Mouse (Mus musculus) midbrain, postnatal 0 days (tissue): ENCODE results near the gene Ap1s1. TPM values are rescaled to one million over a fixed set of nuclear protein-coding genes. Genes with fewer than 3 reads are reported as not detected.

Experiments
- ATAC-seq: fragments of 200-750 bp; cut with Nextera tagmentation; 2 replicates; pipeline ENCODE4 v1.8.0; 2017; ENCODE audit warnings: moderate number of reproducible peaks, mild to moderate bottlenecking, moderate TSS enrichment, moderate library complexity; ENCODE audit not compliant: low FRiP score
- DNase-seq: peaks from one replicate; pipeline ENCODE4 v3.0.0-alpha.2; 2015; ENCODE audit warnings: low spot score
- H3K27ac ChIP-seq: fragments of 300-500 bp; sonication (generic); 2 replicates; pipeline ENCODE4 v1.5.1; 2014; ENCODE audit warnings: low read depth, mild to moderate bottlenecking, low read length, mixed read lengths
- H3K27me3 ChIP-seq: fragments of 300-500 bp; sonication (generic); 2 replicates; pipeline ENCODE4 v1.6.1; 2014; ENCODE audit warnings: low read length, control low read depth, mixed read lengths; ENCODE audit not compliant: insufficient read depth
- H3K36me3 ChIP-seq: fragments of 300-500 bp; sonication (generic); 2 replicates; pipeline ENCODE4 v1.6.1; 2014; ENCODE audit warnings: low read length, control low read depth, mixed read lengths; ENCODE audit not compliant: insufficient read depth
- H3K4me1 ChIP-seq: fragments of 300-500 bp; sonication (generic); 2 replicates; pipeline ENCODE4 v1.6.1; 2014; ENCODE audit warnings: mild to moderate bottlenecking, control low read depth, antibody characterized with exemption, low read length, mixed read lengths; ENCODE audit not compliant: insufficient read depth
- H3K4me2 ChIP-seq: fragments of 300-500 bp; sonication (generic); 2 replicates; pipeline ENCODE4 v1.6.1; 2014; ENCODE audit warnings: low read depth, mild to moderate bottlenecking, low read length, mixed read lengths; ENCODE audit not compliant: poor library complexity, severe bottlenecking
- H3K4me3 ChIP-seq: fragments of 300-500 bp; sonication (generic); 2 replicates; pipeline ENCODE4 v1.5.1; 2014; ENCODE audit warnings: low read depth, mild to moderate bottlenecking, low read length, moderate library complexity
- H3K9ac ChIP-seq: fragments of 300-500 bp; sonication (generic); replicated peaks from 2 replicates; pipeline ENCODE4 v1.6.1; 2014; ENCODE audit warnings: mild to moderate bottlenecking, low read length, moderate library complexity, mixed read lengths; ENCODE audit not compliant: poor library complexity, severe bottlenecking
- H3K9me3 ChIP-seq: fragments of 300-500 bp; sonication (generic); 2 replicates; pipeline ENCODE4 v1.6.1; 2016; ENCODE audit warnings: low read length, control low read depth
- CTCF ChIP-seq: IDR thresholded peaks from 2 replicates; pipeline ENCODE4 v1.5.1; 2016; ENCODE audit warnings: antibody characterized with exemption, mild to moderate bottlenecking
- WGBS: fragments of 180-500 bp; shearing (Covaris S2); extraction: QIAGEN DNeasy Blood & Tissue Kit; methylation state at CpG from one replicate; pipeline ENCODE4 v1.1.7; 2014; 5-methylcytosine and 5-hydroxymethylcytosine counted together
- polyA plus RNA-seq: library from polyadenylated mRNA; unstranded; fragments of >200 nt; fragmentation: Nextera tagmentation; extraction: Ambion mirVana; gene quantifications from 2 replicates; pipeline ENCODE4 v1.2.1, GENCODE M21; 2015
- total RNA-seq: library from RNA; depleted of rRNA; stranded (reverse); fragments of >200 nt; gene quantifications from 2 replicates; pipeline ENCODE4 v1.2.3, GENCODE M21; 2014; rRNA removed

Gene Ap1s1
- total RNA-seq (139 and 144 TPM in 2 replicates), polyA plus RNA-seq (308 and 311 TPM in 2 replicates)

DNA sequence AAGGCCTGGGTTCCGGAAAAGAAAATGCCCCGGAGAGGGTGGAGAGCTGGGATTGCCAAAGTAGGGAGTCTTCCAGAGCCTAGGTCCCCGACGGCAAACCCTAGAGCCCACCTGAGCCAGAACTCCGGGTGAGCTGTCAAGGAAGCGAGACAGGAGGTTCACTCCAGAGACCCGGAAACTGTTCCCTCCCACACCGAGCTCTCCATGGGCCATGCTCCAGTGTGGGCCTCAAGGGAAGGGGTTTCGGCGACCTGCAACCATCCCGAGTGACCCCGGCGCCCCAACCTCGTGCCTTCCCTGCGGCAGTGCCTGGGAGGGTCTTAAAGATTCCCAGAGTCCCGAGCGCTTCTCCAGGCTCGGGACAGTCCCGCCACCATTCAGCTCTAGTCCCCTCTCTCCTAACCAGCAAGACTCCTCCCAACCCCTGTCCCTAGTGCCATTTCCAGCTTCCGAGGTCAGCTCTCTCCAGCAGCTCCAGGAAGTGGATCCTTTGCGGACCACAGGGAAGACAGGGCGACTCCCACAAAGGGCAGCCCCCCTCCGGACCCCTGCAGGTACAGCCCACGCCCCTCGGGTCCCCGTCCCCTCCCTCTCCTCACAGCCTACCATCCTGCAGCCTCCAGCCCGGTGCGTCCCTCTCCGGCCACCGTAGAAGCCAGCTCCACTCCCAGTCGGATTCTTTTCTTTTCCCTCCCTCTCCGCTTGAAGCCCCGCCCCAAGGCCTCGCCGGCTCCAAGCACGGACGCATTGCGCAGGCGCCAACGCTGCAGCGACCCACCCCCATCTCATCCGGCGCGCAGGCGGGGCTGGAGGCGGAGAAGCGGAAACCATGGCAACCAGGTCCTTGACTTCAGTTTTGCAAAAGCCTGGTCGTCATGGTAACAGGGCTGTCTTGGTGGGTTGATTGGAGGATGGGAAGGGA is at the start of gene Ap1s1:
TSS of gene Ap1s1 (minus strand) at position 734 of the 922 bp plus-strand sequence.
- Histone ChIP-seq H3K4me1 (peaks cover 4% of the 10 kb centered on the region; the same call in 1 of the 2 replicates), H3K9ac (peak within 1 kb of the TSS; percentile 71), H3K27ac (peak within 1 kb of the TSS; percentile 75), H3K4me3 (peak within 1 kb of the TSS; percentile 47), H3K27me3 (no peaks in the 10 kb centered on the region), H3K36me3 (peaks cover 17% of the 10 kb centered on the region), H3K4me2 (peak within 1 kb of the TSS; percentile 69), H3K9me3 (no peaks in the 10 kb centered on the region)
- DNase-seq (peak; percentile 99), ATAC-seq (peak; percentile 91)
- TF ChIP-seq CTCF, result no peak
- under 1% methylated on average over 47 of the region's 48 CpGs for WGBS

DNA sequence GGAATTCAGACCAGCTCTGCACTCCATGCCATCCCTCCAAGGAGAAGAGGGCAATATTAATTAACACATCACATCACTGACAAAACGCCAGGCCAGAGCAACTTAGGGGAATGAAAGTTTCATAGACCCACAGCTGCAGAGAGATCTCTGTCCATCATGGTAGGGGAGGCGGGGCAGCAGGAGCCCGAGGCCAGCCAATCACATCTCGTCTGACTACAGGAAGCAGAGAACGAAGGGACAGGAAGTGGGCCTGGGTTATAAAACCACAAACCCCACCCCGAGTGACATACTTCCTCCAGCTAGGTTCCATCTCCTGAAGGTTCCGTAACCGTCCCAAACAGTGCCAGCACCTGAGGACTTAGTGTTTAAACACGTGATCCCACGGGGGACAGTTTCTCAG is 49.2 kb upstream of the Ap1s1 start:
- DNase-seq (no peak), ATAC-seq (no peak)
- no peak overlapping the region for H3K27ac ChIP-seq
- H3K27me3 ChIP-seq, result no peaks in the 10 kb centered on the region
- H3K9me3 ChIP-seq, result no peaks in the 10 kb centered on the region
- H3K4me1 ChIP-seq, result no peaks in the 10 kb centered on the region
- WGBS, result 86% methylated on average over 10 of the region's 10 CpGs
- no peak overlapping the region for H3K4me3 ChIP-seq
- H3K36me3 ChIP-seq, result no peaks in the 10 kb centered on the region
- H3K9ac ChIP-seq, result no peak overlapping the region
- H3K4me2 ChIP-seq, result no peak overlapping the region
- TF ChIP-seq CTCF, result no peak

DNA sequence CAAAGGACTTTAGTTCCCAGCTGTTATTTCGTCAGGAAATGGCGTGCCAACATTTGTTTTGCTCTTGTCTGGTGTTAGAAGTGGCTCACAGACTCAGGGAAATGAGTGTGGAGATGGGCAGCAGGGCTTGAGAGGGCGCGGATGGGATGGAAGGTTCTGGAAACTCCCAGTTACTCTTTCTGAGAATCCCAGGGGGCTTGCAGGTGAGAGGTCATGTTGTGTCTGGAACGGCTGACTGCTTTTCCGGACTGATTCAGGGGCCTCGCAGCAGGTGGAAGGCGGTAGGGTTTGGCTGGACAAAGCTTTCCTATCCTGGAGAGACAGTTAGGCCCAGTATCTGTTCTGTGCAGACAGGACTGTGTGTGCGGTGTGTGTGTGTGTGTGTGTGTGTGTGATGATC is 47.8 kb upstream of the Ap1s1 start:
- Histone ChIP-seq H3K27ac (no peak overlapping the region), H3K9me3 (no peaks in the 10 kb centered on the region), H3K36me3 (no peaks in the 10 kb centered on the region), H3K4me1 (no peaks in the 10 kb centered on the region), H3K27me3 (no peaks in the 10 kb centered on the region), H3K4me2 (no peak overlapping the region), H3K9ac (no peak overlapping the region), H3K4me3 (no peak overlapping the region)
- WGBS, result 83% methylated on average over 9 of the region's 9 CpGs
- DNase-seq (no peak), ATAC-seq (no peak)
- no peak for TF ChIP-seq CTCF

DNA sequence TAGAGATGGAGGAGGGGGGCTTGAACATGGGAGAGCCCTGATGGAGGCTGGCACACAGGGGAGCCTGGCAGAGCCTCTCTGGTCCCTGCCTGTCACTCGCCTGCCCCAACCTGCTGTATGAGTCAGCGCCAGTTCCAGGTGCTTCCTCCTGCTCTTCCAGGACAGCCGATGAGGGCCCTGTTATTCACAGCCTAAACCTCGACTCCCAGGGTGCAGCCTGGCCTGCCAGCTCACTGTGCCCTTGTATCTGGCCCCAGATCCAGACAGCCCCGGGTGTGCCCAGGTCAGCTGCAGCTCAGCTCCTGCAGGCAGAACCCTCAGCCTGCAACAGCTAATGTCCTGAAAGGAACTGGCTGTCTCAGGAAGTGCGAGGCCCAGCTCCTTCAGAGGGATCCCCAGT is 45.6 kb upstream of the Ap1s1 start:
- DNase-seq, result no peak
- no peak overlapping the region for H3K27ac ChIP-seq
- no peaks in the 10 kb centered on the region for H3K4me1 ChIP-seq
- TF ChIP-seq CTCF, result no peak
- no peaks in the 10 kb centered on the region for H3K27me3 ChIP-seq
- H3K4me2 ChIP-seq, result no peak overlapping the region
- H3K36me3 ChIP-seq, result no peaks in the 10 kb centered on the region
- no peak overlapping the region for H3K9ac ChIP-seq
- 68% methylated on average over 6 of the region's 6 CpGs for WGBS
- no peak overlapping the region for H3K4me3 ChIP-seq
- H3K9me3 ChIP-seq, result no peaks in the 10 kb centered on the region
- no peak for ATAC-seq

DNA sequence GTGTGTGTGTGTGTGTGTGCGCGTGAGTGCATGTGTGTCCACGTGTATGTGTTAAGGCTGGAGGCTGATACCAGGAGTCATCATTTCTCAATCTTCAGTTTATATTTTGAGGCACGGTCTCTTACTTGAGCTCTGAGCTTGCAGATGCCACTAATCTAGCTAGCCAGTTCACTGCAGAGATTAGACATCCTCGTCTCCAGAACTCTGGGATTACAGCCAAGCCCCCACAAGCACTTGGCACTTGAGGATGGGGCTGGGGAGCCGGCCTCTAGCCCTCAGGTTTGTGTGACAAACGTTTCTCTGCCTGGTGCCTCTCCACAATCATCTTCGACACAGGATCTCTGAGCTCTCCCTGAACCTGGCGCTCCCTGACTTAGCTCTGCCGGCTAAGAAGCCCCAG is 44.9 kb upstream of the Ap1s1 start:
- ATAC-seq, result no peak
- Histone ChIP-seq H3K36me3 (no peaks in the 10 kb centered on the region), H3K27ac (no peak overlapping the region), H3K27me3 (no peaks in the 10 kb centered on the region), H3K4me1 (no peaks in the 10 kb centered on the region), H3K4me2 (no peak overlapping the region), H3K4me3 (no peak overlapping the region), H3K9ac (no peak overlapping the region), H3K9me3 (no peaks in the 10 kb centered on the region)
- TF ChIP-seq CTCF, result no peak
- no peak for DNase-seq
- WGBS, result 73% methylated on average over 10 of the region's 10 CpGs

DNA sequence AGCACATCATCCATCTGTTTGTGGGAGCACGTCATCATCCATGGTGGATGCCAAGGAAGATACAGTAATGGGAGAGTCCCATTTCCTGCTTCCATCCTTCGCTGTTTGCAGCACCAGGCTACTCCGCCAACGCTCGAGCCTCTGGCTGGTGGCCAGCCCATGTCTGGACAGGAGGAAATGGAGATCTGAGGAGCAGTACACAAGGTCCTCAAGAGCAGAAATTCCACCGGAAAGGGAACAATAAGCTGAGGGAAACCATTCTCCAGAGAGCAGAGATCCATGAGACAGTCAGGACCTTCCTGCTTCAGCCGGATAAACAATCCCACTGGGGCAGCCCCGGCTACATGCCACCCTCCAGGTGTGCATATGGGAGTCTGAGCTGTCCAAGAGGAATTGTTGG is 41.5 kb upstream of the Ap1s1 start:
- H3K9me3 ChIP-seq, result no peaks in the 10 kb centered on the region
- H3K4me2 ChIP-seq, result no peak overlapping the region
- ATAC-seq, result no peak
- H3K27ac ChIP-seq, result no peak overlapping the region
- no peak overlapping the region for H3K4me3 ChIP-seq
- no peaks in the 10 kb centered on the region for H3K36me3 ChIP-seq
- no peaks in the 10 kb centered on the region for H3K4me1 ChIP-seq
- DNase-seq, result no peak
- no peak for TF ChIP-seq CTCF
- WGBS, result 82% methylated on average over 8 of the region's 8 CpGs
- no peaks in the 10 kb centered on the region for H3K27me3 ChIP-seq
- no peak overlapping the region for H3K9ac ChIP-seq
